Mouse (Mus musculus) small intestine, adult 2 months (tissue): Measurements from ENCODE around the gene Csk.

Source experiments
- CTCF ChIP-seq: fragments of 200-500 bp; IDR thresholded peaks from 2 replicates; pipeline ENCODE4 v1.5.1; 2012; ENCODE audit warnings: low read depth, mild to moderate bottlenecking, control low read depth, inconsistent platforms, low read length, moderate library complexity, mixed read lengths; ENCODE audit not compliant: insufficient replicate concordance, insufficient read length; ENCODE audit errors: extremely low read depth
- POLR2A ChIP-seq: fragments of 200-500 bp; IDR thresholded peaks from 2 replicates; pipeline ENCODE4 v1.6.1; 2012; ENCODE audit warnings: low read depth, mild to moderate bottlenecking, control low read depth, inconsistent platforms, low read length, moderate library complexity

DNA sequence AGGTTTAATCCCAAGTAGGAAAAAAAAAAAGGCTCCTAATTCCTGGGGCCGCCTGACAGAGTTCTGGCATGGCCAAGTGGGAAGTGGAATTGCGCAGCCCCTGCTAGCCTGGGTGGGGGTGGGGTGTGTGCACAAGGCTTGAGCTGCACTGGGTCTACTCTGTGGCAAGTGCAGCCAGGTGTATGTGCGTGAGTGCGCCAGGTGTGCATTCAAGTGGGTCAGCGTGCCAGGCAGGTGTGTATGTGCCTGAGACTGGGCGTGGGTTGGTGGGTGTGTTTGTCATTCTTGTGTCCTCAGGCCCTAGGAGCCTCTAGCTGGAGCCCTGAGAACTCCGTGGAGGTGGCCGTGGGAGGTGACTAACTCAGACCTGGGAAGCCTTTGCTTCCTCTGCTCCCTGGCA is 13.1 kb upstream of the Csk start:
- TF ChIP-seq CTCF (no peak), POLR2A (no peak)
